Mouse (Mus musculus) C3H10T1/2 (cell line): ENCODE measurements around the gene Tctex1d4. TPM values are rescaled to one million over a fixed set of nuclear protein-coding genes. Genes with fewer than 3 reads are reported as not detected.

Source experiments
- polyA plus RNA-seq, 2 experiments: library from polyadenylated mRNA; unstranded; fragments of >200 nt; fragmentation: generic; extraction: Trizol; gene quantifications; one replicate each; pipeline ENCODE4 v1.2.1; 2012; ENCODE audit warnings: missing spikeins in 2 of 2

The Tctex1d4 gene
- 1 to 10 TPM in 1 of 2 experiments, under 1 TPM in 1; 0.87 to 1.9 TPM for polyA plus RNA-seq

GRCm38 (mm10) chr4:117126675-117127290 is at the start of gene Tctex1d4:
Gene Tctex1d4, plus strand, starts transcription at chr4:117126794.

GRCm38 (mm10) chr4:117095551-117096452 is 30.8 kb upstream of the Tctex1d4 start, which contains the start of gene Ptch2:
Gene Ptch2, plus strand, starts transcription at chr4:117096075.

DNA sequence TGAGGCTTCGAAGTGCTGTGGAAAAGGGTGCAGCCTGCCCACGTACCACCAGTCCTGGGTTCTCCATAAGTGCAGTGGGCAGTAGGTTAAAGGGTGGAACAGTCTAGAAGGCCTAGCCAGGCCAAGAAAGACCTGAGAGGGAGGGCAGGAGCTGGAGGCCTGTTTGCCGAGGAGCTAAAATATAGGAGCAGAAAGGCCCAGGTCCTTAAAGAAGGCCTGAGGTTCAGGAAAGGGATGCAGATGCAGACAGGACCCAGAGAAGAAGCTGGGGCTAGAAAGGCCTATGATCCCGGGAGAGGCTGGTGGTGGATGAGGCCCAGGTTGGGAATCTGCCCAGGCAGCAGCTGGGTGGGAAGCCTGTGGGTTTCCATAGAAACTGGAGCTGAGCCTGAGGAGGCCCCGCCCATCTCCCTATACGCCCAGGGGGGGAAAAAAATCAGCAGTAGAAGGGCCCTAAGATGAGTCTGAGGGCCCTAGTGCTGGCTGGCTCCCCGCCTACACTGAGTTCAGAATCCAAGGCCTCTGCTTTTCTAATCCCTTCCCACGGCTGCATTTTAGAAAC is 1.2 kb upstream of the Tctex1d4 start, which contains the start of gene Btbd19:
Gene Btbd19, minus strand, starts transcription at position 378 of the 562 bp plus-strand sequence.

DNA sequence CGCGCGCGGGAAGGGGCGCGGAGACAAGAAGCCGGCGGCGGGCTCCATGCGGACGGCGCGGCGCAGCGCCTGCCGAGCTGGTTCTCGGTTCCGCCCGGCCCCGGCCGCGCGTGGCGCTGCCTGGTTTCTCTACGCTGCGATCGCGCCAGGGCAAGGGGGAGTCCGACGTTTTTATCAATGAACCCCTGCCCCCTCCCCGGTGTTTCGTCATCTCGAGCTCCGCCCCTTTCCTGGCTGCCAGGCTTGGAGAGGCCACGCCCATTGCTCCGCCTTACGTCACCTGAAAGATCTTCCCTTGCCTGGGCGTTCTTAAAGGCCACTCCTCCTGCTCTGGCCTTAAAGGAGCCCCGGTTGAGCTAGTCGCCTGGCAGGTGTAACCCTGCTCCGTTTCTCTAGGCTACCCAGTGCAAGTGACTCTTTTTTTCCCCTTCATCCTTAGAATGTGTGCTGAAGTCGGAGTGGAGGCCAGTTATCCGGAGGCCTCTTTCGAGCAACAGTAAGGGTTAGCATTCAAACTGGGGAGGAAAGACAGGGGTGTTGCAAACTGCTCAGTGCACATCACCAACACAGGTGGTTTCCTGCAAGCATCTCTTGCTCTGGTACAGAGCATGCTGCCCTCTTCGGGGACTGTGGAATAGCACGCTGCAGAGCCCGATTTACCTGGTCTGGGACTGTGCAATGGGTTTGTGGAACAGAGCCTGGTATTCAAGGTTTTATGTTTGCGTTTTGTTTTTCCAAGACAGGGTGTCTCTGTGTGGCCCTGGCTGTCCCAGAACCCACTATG is 7.4 kb downstream of the Tctex1d4 start, which contains the start of gene Plk3:
Gene Plk3, minus strand, starts transcription at position 147 of the 784 bp plus-strand sequence.

DNA sequence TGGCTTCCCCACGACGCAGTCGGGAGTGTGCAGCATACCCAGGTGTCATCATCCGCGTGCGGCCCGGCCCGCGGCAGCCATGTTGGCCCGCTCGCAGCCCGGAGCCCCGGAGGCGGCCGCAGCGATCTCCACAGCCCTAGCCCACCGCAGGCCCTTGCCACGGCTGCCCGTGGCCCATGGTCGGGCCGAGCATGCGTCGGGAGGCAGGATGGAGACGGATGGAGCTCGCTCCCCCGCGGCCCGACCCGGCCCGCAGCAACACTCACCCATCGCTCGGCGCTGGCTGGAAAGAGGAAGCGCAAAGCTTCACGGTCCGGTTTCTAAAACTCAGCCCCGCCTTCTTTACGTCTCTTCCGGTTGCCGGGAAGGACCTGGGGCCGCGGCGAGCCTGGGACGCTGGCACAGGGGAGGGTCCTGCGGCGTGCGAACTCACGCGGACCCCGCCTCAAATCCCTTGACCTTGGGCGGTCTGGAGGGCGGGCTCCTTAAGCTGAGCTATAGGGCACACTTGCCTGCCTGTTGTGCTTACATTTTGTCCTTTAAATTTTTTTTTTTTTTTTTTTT is 29.3 kb downstream of the Tctex1d4 start, which contains the start of gene Rps8:
Gene Rps8, minus strand, starts transcription at position 452 of the 564 bp plus-strand sequence.

Other genes starting within 250 kb of the Tctex1d4 start
- under 1 TPM in 1 of 2 experiments, not detected in 1; 0.01 TPM for gene Zswim5, start 249.4 kb upstream of the Tctex1d4 start, polyA plus RNA-seq
- 10 to 100 TPM; 53.6 to 69.9 TPM for gene Urod, start 132.4 kb upstream of the Tctex1d4 start, polyA plus RNA-seq
- 10 to 100 TPM in 1 of 2 experiments, 1 to 10 TPM in 1; 7.1 to 16.1 TPM for gene Hectd3, start 131.5 kb upstream of the Tctex1d4 start, polyA plus RNA-seq
- 10 to 100 TPM; 13.2 to 16.0 TPM for gene Eif2b3, start 107.4 kb upstream of the Tctex1d4 start, polyA plus RNA-seq
- under 1 TPM; 0.11 to 0.14 TPM for gene Ptch2, start 30.7 kb upstream of the Tctex1d4 start, polyA plus RNA-seq
- gene Btbd19, start 1.1 kb upstream of the Tctex1d4 start, polyA plus RNA-seq = 10 to 100 TPM in 1 of 2 experiments, 1 to 10 TPM in 1; 7.6 to 24.3 TPM
- gene Plk3, start 7.2 kb downstream of the Tctex1d4 start, polyA plus RNA-seq = 1 to 10 TPM; 6.1 to 6.7 TPM
- 1,000 to 10,000 TPM; 2,649 to 6,666 TPM for gene Rps8, start 29.4 kb downstream of the Tctex1d4 start, polyA plus RNA-seq
- 10 to 100 TPM; 11.1 to 47.8 TPM for gene Kif2c, start 55.8 kb downstream of the Tctex1d4 start, polyA plus RNA-seq
- gene Tmem53, start 125.2 kb downstream of the Tctex1d4 start, polyA plus RNA-seq = 10 to 100 TPM; 14.6 to 70.4 TPM
- 1 to 10 TPM in 1 of 2 experiments, not detected in 1; 1.5 TPM for gene Armh1, start 125.3 kb downstream of the Tctex1d4 start, polyA plus RNA-seq